In genomic region chr13:102334131-102334534, GRCm38 (mm10) we compare ENCODE assay signal across 8 mouse cellular contexts.
A peak's percentile ranks its signal among the peaks of the same experiment; 100 is the strongest.
DNase-seq lines count a peak whose midpoint lies in the region; ATAC-seq and TF ChIP-seq lines count a peak whose summit lies in the region.

No protein-coding gene starts in this region.

- no peaks in the 10 kb centered on the region for H3K27me3 ChIP-seq in lung, embryonic 16.5 days (ENCODE audit: control insufficient read depth, insufficient read depth, low read depth, low read length)
- H3K27me3 ChIP-seq in cerebellum, adult 2 months (ENCODE audit: control insufficient read depth, insufficient read depth, low read length) = no peaks in the 10 kb centered on the region
- H3K27me3 ChIP-seq in neural tube, embryonic 12.5 days (replicated peaks) = no peaks in the 10 kb centered on the region

- 0 out of 2 replicates have a peak, but pooled peaks have one; percentile 43 for ATAC-seq in lung, embryonic 16.5 days (ENCODE audit: low read depth)
- ATAC-seq in neural tube, embryonic 12.5 days (ENCODE audit: low FRiP score, low read depth) = peak; percentile 94
- no peak for ATAC-seq in activated CD4-positive, CD25-positive, alpha-beta regulatory T cell, adult 4 months

- no peak for DNase-seq in lung, adult 18-20 months
- DNase-seq in cerebellum, adult 2 months = peak; percentile 63 to 70
- DNase-seq in gastrocnemius, adult 8-10 months (ENCODE audit: low spot score in 2 of 2) = peak; percentile 15 to 38
- peak; percentile 3 to 25 for DNase-seq in kidney, postnatal 36 days
- no peak for DNase-seq in spleen, postnatal 10 days (ENCODE audit: low spot score in 2 of 2)

- H3K4me2 ChIP-seq in lung, embryonic 16.5 days (ENCODE audit: low read depth, low read length) = peak overlapping the region; percentile 18; the same call in 1 of the 2 replicates
- H3K4me2 ChIP-seq in neural tube, embryonic 12.5 days (replicated peaks) = peak overlapping the region; percentile 25

- TF ChIP-seq POLR2A in cerebellum, adult 2 months (IDR thresholded peaks at IDR 0.05; ENCODE audit: borderline replicate concordance, insufficient read depth, low read length) = no peak

- no peak overlapping the region for H3K27ac ChIP-seq in lung, embryonic 16.5 days (ENCODE audit: low read length)
- H3K27ac ChIP-seq in cerebellum, adult 2 months (ENCODE audit: insufficient read depth, low read length) = no peak overlapping the region
- H3K27ac ChIP-seq in neural tube, embryonic 12.5 days = no peak overlapping the region

- no peak for TF ChIP-seq CTCF in cerebellum, adult 2 months (IDR thresholded peaks at IDR 0.05; ENCODE audit: borderline replicate concordance, insufficient read depth, low read depth, low read length)

- H3K4me1 ChIP-seq in lung, embryonic 16.5 days (replicated peaks; ENCODE audit: control insufficient read depth, insufficient read depth, low read length) = no peaks in the 10 kb centered on the region; the same call in 1 of the 2 replicates
- no peaks in the 10 kb centered on the region for H3K4me1 ChIP-seq in cerebellum, adult 2 months (ENCODE audit: control insufficient read depth, insufficient read depth, low read length)
- H3K4me1 ChIP-seq in neural tube, embryonic 12.5 days = peaks cover 9% of the 10 kb centered on the region; the same call in 1 of the 2 replicates

- no peak overlapping the region for H3K4me3 ChIP-seq in lung, embryonic 16.5 days (ENCODE audit: low read length)
- H3K4me3 ChIP-seq in cerebellum, adult 2 months (replicated peaks; ENCODE audit: insufficient read depth, low read depth, low read length) = peak overlapping the region; percentile 28
- H3K4me3 ChIP-seq in neural tube, embryonic 12.5 days = no peak overlapping the region

- H3K9ac ChIP-seq in lung, embryonic 16.5 days (ENCODE audit: low read length) = no peak overlapping the region
- no peak overlapping the region for H3K9ac ChIP-seq in neural tube, embryonic 12.5 days

- H3K36me3 ChIP-seq in lung, embryonic 16.5 days (ENCODE audit: control insufficient read depth, insufficient read depth, low read length) = no peaks in the 10 kb centered on the region
- H3K36me3 ChIP-seq in neural tube, embryonic 12.5 days = no peaks in the 10 kb centered on the region

- no peaks in the 10 kb centered on the region for H3K9me3 ChIP-seq in lung, embryonic 16.5 days (ENCODE audit: control insufficient read depth, low read length)
- no peaks in the 10 kb centered on the region; the same call in 1 of the 2 replicates for H3K9me3 ChIP-seq in neural tube, embryonic 12.5 days

- WGBS in lung, embryonic 16.5 days = 25% methylated on average over 13 of the region's 13 CpGs
- 6% methylated on average over 13 of the region's 13 CpGs for WGBS in cerebellum, adult 2 months
- WGBS in neural tube, embryonic 12.5 days = 32% methylated on average over 13 of the region's 13 CpGs

Comparison
In these comparisons a context has a peak if more than half of its experiments do, and no peak if none do; other contexts are left out.
1. DNase-seq: peak in cerebellum, adult 2 months (2 of 2), gastrocnemius, adult 8-10 months (2 of 2) and kidney, postnatal 36 days (2 of 2); none in lung, adult 18-20 months (0 of 2) and spleen, postnatal 10 days (0 of 2).